Mouse (Mus musculus) frontal cortex, adult (tissue): ENCODE measurements around the gene Fam214a.
"Not testable (repeated sequence)": the region's sequence is repeated elsewhere in the genome, so short reads cannot be mapped to it uniquely, and the experiment has no call there.

Source experiments
- ATAC-seq: cut with Nextera tagmentation; 2 replicates; pipeline ENCODE4 v1.9.2; 2017; ENCODE audit warnings: mild to moderate bottlenecking, moderate library complexity, mixed read lengths; ENCODE audit not compliant: low TSS enrichment

Fam214a gene

DNA sequence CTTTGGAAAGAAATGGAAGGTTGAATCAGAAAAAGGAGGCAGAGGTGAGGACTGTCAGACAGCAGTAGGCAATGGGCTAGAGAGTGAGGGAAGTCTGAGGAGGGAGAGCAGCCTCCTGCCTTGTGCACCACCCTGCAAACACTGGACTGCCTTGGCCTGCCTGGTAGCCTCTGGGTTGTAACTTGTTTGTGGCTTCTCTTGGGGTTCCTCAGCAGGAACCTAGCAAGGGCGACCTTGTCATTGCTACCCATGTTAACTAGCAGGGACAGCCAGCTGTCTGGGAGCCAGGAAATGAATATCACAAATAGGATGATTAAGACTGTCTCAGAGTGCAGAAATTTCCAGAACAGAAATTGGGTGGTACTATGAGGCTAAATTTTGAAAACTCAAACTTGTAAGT, 27.2 kb downstream of the Fam214a start:
- ATAC-seq: no peak

GRCm38 (mm10) chr9:74981663-74982111, 29.0 kb downstream of the Fam214a start:
- ATAC-seq: 0 out of 2 replicates have a peak, but pooled peaks have one; percentile 7

- peak; percentile 55 for ATAC-seq
These were observed 29.5 kb downstream of the Fam214a start for GRCm38 (mm10) chr9:74982193-74982592.

- ATAC-seq: not testable (repeated sequence)
These were observed 30.0 kb downstream of the Fam214a start for GRCm38 (mm10) chr9:74982722-74983121.

DNA sequence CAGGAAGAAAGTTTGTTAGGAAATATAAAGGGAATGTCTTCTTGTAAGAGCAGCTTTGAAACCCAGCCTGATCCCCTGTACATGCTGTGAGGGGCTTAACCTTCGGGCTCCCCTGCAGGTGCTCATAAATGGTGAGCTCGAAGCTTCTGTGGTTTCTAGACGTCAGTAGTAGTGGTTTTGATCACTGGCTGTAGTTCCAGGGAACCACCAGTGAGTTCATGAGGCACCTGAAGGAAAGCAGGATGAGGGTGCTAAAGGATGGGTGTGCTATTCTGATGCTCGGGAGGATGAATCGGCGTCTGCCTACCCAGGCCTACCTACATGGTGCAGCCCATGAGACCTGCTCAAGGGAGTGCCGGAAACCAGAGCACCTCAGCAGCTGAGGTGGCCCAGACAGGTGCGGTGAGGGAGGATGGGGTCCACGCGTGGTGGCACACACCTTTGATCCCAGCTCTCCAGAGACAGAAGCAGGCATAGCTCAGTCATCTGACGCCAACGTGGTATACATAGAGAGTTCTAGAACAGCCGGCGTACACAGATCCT, 32.6 kb downstream of the Fam214a start:
- ATAC-seq: no peak

- no peak for ATAC-seq
These were observed 33.1 kb downstream of the Fam214a start for GRCm38 (mm10) chr9:74985770-74986169.

GRCm38 (mm10) chr9:74988893-74989460, 36.3 kb downstream of the Fam214a start:
- no peak for ATAC-seq

GRCm38 (mm10) chr9:74989990-74990389, 37.3 kb downstream of the Fam214a start:
- ATAC-seq: 0 out of 2 replicates have a peak, but pooled peaks have one; percentile 25

DNA sequence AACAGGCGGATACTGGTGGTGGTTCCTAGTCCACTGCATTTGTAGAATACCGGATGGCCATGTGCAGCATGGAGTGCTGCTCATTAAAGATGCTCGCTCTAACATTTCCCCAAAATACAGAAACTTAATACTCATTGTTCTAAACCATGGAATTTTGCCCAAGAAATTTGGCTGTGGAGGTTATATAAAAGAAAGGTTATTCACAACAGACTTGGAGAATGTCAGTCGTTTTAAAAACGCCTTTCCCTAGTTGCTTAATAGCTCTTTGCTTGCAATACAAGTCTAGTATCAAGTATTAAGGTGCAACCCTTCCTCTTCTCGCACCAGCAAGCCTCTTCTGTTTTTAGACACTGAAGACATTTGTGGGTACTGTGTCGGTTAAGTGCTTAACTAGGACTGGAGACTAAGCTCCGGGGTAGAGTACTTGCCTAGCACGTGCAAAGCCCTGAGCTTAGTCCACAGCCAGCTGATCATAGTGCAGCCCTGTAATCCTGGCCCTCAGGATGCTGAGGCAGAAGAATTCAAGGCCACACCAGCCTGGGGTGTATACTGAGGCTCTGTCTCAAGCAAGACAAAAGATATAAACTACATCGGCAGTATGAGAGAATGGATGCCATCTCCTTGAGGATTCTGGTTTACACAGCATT, 42.0 kb downstream of the Fam214a start:
- peak; percentile 29; the same call in 1 of the 2 replicates for ATAC-seq

DNA sequence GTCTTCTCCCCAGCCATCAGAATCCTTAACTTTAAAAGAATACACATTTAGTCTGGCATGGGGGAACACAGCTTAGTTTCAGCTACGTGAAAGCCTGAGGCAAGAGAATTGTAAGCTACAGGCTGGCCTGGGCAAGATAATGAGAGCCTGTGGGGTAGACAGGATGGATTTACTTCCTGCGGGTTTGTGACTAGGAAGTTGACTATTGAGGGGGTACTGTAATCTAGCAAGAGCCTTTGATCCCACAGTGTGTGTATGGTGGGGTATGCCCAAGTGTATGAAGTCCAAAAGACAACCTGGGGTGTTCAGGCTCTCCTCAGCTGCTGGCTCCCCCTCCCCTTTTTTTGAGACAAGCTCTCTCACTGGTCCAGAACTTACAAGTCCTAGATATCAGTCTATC, 43.7 kb downstream of the Fam214a start:
- no peak for ATAC-seq

DNA sequence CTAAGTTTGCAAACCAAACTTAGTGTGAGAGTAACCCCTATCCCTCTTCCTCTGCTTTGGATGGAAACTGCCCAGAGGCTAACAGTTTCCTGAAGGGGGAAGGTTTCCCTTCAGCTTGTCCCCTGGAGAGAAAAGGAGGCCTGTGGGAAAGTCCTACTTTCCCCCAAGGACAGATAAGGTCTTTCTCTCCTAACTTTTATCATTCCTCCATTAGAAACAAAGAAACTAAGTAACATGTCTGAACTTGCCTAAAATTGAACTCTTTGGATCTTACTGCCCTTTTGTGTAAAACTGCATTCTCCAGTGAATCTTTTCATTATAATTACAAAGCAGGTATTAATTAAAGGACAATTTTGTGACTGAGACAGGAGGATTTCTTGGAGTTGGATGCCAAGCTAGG, 45.3 kb downstream of the Fam214a start:
- ATAC-seq: no peak

- ATAC-seq: 0 out of 2 replicates have a peak, but pooled peaks have one; percentile 15
These were observed 48.3 kb downstream of the Fam214a start for GRCm38 (mm10) chr9:75001006-75001405.

DNA sequence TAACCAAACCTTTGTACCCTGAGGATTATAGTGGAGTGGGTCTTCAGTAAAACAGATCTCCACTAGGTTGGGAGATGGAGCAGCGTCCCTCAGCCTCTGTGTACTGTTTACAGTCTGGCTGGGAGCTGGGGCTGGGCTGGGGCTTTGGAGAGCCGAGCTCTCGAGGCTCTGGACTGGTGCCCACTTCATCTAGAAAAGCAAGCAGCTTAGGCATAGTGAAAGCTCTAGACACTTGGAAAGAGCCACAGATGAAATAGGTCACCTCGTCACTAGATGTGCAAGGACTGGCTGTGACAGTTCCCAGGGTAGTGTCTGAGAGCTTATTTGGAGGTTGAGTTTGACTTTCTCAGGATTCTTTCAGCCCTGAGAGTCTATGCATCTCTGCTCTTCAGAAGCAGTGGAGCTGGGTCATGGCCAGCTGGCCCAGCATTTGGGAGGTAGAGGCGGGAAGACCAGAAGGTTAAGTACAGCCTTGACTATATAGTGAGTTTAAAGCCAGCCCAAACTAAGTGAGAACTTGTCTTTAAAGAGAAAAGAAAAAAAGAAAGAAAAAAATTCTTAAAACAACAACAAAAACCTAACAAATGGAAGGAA, 49.0 kb downstream of the Fam214a start:
- ATAC-seq: peak; percentile 53

- ATAC-seq: peak; percentile 80
These were observed 49.6 kb downstream of the Fam214a start for GRCm38 (mm10) chr9:75002262-75002661.

DNA sequence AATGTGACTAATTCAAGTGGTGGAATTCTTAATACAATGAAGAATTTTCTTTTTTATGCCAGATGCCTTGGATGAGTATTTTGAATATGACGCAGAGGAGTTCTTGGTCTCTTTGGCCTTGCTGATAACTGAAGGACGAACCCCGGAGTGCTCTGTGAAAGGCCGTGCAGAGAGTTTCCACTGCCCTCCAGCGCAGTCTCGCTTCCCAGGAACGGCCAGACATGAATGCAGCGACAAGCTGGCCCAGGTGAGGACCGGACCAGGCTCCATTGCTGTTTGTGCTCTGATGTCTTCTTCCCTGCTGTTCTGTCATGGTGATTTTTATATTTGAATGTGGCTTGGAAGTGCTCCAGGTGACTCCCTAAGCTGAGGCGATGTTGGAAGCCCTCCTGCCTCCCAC, 51.5 kb downstream of the Fam214a start:
- no peak for ATAC-seq

GRCm38 (mm10) chr9:75016591-75016990, 63.9 kb downstream of the Fam214a start:
- no peak for ATAC-seq

GRCm38 (mm10) chr9:75019181-75019580, 66.5 kb downstream of the Fam214a start:
- no peak for ATAC-seq

GRCm38 (mm10) chr9:75019592-75019991, 66.9 kb downstream of the Fam214a start:
- ATAC-seq: no peak

- no peak for ATAC-seq
These were observed 67.9 kb downstream of the Fam214a start for GRCm38 (mm10) chr9:75020561-75020960.

DNA sequence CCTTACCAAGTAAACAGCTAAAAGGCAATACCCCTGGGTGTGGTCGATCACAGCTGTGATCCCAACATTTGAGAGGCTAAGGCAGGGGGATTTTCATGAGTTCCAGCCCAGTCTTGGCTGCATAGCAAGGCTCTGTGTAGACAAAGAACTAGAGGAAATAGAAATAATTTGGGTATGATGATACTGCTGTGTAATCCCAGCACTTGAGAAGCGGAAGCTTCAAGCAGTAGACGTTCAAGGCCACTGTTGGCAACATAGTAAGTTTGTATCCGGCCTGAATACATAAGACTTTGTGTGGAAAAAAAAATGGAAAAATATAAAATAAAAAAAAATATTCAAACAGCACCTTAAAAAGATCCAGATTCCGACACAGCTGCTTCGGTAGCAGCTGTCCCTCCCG, 69.9 kb downstream of the Fam214a start:
- no peak for ATAC-seq

DNA sequence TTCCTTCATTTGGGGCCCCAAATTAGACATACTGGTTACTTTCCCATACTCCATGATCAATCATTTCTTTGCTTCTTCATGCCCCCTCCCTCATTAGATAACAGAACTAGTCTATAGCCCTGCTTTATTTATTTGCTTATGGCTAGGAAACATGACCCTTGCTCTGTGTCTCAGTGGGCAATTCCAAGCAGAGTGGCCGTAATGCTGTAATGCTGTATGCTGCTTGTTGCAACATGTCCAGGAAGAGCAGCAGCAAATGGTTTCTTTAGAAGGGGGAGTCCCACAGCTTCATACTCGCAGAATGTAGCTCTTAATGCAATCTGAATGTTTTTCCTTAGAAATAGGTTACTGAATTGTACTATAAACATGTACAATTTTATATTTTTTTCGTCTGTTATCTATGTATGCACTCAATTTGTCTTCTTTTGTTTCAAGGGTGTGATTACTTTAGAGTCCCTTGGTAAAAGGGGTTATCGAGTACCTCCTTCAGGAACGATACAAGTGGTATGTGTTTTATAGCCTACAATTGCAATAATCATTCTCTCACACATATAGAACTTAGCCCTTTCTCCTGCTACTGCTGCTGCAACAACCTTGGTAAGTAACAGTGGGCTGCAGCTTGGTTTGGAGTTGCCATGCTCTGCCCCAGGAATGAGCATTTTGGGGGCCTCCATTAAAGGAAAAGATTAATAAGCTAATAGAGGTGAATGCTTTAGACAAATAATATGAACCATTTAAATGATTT, 70.6 kb downstream of the Fam214a start:
- no peak for ATAC-seq

- ATAC-seq: no peak
These were observed 71.4 kb downstream of the Fam214a start for GRCm38 (mm10) chr9:75024089-75024488.
